In genomic region chr1:86434439-86435201, GRCm38 (mm10) we compare ENCODE assay signal across 8 mouse cellular contexts. TPM values are rescaled to one million over a fixed set of nuclear protein-coding genes. Genes with fewer than 3 reads are reported as not detected.
DNase-seq lines count a peak whose midpoint lies in the region; ATAC-seq lines count a peak whose summit lies in the region.

No protein-coding gene starts in this region.

- H3K9ac ChIP-seq in hindbrain, embryonic 14.5 days = peak overlapping the region; percentile 83

- no peaks in the 10 kb centered on the region for H3K36me3 ChIP-seq in hindbrain, embryonic 14.5 days (replicated peaks; ENCODE audit: control insufficient read depth, insufficient read depth)

- H3K4me2 ChIP-seq in hindbrain, embryonic 14.5 days (replicated peaks) = peak overlapping the region; percentile 91

- peak overlapping the region; percentile 46 for H3K4me3 ChIP-seq in hindbrain, embryonic 14.5 days (replicated peaks; ENCODE audit: low read length)

- ATAC-seq in hindbrain, embryonic 14.5 days (ENCODE audit: low FRiP score) = peak; percentile 89

- no peaks in the 10 kb centered on the region for H3K9me3 ChIP-seq in hindbrain, embryonic 14.5 days (ENCODE audit: control insufficient read depth, low read length)

- H3K27ac ChIP-seq in hindbrain, embryonic 14.5 days = peak overlapping the region; percentile 99

- peaks cover 36% of the 10 kb centered on the region for H3K4me1 ChIP-seq in hindbrain, embryonic 14.5 days (replicated peaks; ENCODE audit: control insufficient read depth, insufficient read depth, low read length)

- WGBS in hindbrain, embryonic 14.5 days = 2% methylated on average over 46 of the region's 46 CpGs

- H3K27me3 ChIP-seq in hindbrain, embryonic 14.5 days (ENCODE audit: control insufficient read depth, insufficient read depth, low read length) = no peaks in the 10 kb centered on the region

- peak; percentile 100 for DNase-seq in NIH3T3 (ENCODE audit: low read depth)
- DNase-seq in cerebellum, postnatal 10 days = peak; percentile 99
- DNase-seq in frontal cortex, postnatal 14 days (ENCODE audit: low spot score in 2 of 2) = peak; percentile 97 to 98
- peak; percentile 97 for DNase-seq in hindbrain, embryonic 14.5 days (ENCODE audit: low spot score)
- DNase-seq in layer of hippocampus, postnatal 36 days = peak; percentile 98 to 99
- DNase-seq in lung, postnatal 36 days = peak; percentile 100
- DNase-seq in retina, postnatal 1 day = peak; percentile 100
- DNase-seq in urinary bladder, adult 18-20 months (ENCODE audit: low spot score in 2 of 2) = peak; percentile 97

RNA-seq across cellular contexts. Expression of gene Tex44, which starts 8.5 kb away (rescaled TPM):
- not detected in 2 replicates for polyA plus RNA-seq in hindbrain, embryonic 14.5 days (2014; fragmentation: Nextera tagmentation; extraction: Ambion mirVana)
- total RNA-seq in layer of hippocampus, postnatal 36 days (2021) = not detected

RNA-seq across cellular contexts. Expression of gene Nmur1, which starts 8.6 kb away (rescaled TPM):
- polyA plus RNA-seq in hindbrain, embryonic 14.5 days (2014; fragmentation: Nextera tagmentation; extraction: Ambion mirVana) = not detected in 2 replicates
- total RNA-seq in layer of hippocampus, postnatal 36 days (2021) = not detected

Comparison
In these comparisons a context has a peak if more than half of its experiments do, and no peak if none do; other contexts are left out.
1. Peak in every context shown above with its lines: DNase-seq, ATAC-seq, H3K4me3 ChIP-seq and H3K27ac ChIP-seq.